Mouse (Mus musculus): ENCODE measurements around the gene B4galnt4.

The B4galnt4 gene

GRCm38 (mm10) chr7:141117636-141118035 is 56.7 kb downstream of the B4galnt4 start, which contains the start of gene Ano9:
Gene Ano9 (minus strand): TSS chr7:141117806.
- no peak for DNase-seq (ENCODE audit: extremely low read depth, low read depth, low spot score)

GRCm38 (mm10) chr7:141119487-141119886 is 58.6 kb downstream of the B4galnt4 start:
- DNase-seq (ENCODE audit: extremely low read depth, low read depth, low spot score), result no peak

GRCm38 (mm10) chr7:141120605-141121004 is 59.7 kb downstream of the B4galnt4 start:
- DNase-seq (ENCODE audit: extremely low read depth, low read depth, low spot score), result no peak

- no peak for DNase-seq (ENCODE audit: extremely low read depth, low read depth, low spot score)
These were observed 60.2 kb downstream of the B4galnt4 start for GRCm38 (mm10) chr7:141121051-141121531.

All from fat pad, adult 2 months (tissue).